Mouse (Mus musculus) urinary bladder, postnatal 14 days (tissue): ENCODE results near the gene Psen2.

Source experiments
- DNase-seq: peaks from one replicate; pipeline ENCODE4 v3.0.0; 2021; ENCODE audit warnings: low spot score

Gene Psen2

DNA sequence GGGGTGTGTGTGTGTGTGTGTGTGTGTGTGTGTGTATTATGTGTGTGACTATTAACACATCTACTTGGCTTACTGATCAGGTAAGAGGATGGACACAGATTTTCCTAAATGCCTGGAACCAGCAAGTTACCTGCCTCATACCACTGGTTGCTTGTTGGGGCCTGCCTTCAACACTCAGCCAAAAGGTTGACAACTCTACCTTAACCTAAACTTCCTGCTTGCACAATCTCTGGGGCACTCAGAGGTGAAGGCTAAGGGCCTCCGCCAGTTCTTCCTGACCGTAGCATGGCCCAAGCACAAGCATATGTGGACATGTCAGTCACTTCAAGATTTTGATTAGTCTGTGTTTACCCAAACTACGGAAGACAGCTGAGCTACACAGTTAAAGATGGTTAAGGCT, 65.3 kb downstream of the Psen2 start:
- peak; percentile 58 for DNase-seq

DNA sequence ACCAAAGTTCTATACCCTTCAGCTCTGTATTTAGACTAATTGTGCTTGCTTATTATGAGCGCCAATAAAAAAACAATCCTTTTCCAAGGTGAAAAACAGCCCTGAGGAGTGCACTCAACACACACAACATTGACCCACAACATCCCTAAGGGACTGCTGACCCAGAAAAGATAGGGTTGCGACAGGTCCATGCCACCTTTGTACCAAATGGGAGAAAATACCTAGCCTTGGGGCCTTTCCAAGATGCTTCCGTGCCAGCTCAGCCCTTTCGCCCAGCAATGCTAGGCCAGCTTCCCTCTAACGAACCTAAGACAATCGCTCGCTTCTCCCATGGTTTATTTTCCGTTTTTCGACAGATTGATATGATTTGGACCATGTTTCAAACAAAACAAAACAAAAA, 66.7 kb downstream of the Psen2 start:
- no peak for DNase-seq

DNA sequence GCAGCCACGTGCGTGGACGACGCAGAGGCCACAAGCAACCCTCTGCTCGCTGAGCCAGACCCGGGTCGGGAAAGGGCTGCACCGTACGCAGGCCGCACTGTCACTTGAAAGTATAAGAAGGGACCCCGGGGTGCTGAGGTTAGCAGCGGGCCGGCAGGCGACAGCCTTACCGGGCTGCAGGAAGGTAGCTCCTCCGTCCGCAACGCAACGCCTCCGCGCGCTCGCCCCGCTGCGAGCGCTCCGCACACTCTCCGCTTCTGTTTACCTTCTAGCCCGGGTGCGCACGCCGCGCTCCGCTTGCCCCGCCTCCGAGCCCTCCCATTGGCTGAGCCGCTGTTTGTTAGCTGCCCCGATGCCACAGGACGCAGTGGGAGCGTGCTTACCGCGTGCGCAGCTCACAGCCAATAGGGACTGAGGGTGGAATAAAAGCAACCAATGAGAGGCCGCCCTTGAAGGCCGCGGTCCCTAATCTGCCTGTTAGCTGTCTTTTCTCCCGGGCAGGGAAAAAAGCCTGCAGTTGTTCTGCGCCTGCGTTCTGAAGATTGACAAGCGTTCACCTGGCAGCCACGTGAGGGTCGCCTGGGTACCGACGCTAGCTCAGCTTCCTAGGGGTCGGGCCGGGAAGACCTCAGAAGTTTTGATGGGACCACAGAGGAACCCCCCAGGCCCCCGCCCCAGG, 67.4 kb downstream of the Psen2 start:
- DNase-seq = peak; percentile 98

DNA sequence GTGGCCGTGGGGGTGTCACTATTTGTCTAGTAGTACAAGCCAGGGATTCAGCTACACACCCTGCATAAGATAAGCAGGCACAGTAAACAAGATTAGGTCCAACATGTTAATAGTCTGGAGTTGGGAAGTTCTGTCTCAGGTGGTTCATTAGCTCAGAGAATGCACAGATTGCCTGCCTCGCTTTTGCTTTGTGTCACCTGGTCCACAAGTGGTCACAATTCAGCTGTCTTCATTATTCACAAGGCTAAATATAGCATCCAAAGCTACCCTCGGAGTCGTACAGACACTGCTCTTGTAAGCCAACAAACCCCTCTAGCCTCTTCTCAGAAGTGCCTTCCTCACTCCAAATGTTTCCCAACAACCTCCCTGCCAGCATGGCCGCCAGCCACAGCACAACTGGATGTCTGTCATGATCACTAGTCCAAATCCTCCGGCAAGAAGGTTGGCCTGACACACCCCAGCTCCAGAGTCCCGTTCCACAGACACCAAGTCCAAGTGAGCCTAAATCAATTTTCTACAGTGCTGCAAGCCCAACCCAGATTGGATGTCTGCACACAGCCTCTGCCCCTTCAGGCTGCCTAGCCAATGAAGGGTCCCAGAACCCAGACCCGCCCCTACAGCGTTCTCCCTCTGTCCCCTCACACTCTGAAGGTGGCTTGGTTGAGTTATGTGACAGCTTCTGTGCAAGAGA, 68.3 kb downstream of the Psen2 start:
- DNase-seq = peak; percentile 28

DNA sequence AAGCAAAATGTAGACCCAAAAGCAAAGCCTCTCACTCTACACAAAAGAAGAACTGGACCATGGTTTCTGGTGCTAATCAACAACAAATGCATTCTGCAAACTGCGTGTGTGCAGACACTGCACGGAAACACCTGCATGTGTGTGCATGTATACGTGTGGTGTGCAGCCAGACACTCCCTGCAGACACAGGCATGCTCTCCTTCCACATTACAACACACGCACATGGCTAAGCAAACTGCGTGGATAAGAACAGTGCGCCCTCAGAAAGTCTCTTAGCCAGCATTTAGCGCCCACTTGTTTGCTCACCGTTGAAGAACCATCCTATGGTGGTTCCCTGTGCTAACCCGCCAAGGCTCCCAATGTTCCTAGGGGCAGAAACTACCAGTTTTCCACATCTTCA, 69.2 kb downstream of the Psen2 start:
- no peak for DNase-seq

DNA sequence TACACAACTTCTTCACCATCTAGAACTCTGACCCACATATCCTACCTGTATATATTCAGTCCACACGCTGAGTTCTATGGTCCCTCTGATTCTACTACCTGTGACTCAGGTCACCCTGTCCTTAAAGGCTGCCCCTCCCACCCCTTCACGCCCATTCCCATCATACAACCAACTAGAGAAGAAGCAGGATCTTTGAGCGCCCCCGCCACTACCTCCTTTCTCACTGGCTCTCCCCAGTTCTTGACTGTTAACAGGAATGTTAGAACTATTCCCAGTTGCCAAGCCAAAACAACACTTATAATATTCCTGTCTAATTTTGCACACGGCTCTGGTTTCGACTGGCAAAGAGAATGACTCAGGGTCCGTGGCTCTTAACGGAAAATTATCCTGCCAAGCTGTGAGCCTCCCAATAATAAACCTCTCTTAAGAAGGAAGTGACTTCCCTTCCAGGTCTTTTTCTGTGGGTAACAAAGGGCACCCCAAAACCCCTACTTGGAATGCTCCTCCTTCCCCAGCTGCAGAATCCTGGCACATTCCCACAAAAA, 69.8 kb downstream of the Psen2 start:
- DNase-seq = no peak

DNA sequence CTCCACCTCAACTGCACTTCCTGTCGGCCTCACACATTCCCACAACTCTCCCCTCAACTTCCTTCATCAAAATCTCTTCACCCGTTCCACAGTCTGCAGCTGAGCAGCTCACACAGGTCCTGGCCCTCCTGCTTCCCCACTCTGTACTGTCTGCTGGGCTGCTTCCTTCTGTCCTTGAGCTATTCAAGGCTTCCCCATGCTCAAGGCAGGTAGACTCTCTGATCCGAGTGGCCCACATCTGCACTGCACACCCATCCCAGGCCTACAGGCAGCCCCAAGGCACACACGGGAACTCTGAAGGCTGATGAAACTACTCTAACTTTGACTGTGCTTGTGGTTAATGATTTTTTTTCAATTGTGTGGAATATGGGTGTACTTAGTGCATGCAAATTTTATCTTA, 70.4 kb downstream of the Psen2 start:
- no peak for DNase-seq

DNA sequence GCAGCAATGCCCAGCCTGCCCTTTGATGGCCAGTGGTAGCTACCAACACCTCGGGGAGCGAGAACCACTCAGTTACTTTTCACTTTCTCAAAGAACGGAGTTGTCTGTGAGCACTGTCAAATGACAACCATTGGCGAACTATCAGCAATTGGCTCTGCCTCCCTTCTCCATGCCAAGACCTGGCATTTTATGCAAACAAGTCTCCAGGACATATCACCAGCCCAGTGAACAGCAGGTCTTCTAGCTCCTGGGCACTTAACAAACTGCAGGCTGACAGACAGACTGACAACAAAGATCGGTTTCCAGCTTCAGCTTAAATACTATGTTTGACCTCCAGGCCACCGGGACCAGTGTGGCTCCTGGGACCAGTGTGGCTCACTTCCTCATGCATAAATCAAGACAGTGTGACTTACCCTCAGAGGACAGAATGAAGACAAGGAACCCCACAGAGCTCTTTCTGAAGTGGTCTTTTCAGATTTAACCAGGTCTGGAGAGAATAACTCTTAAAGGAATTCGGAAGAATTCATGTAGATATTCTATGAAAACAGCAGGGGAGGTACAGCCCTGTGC, 71.5 kb downstream of the Psen2 start:
- no peak for DNase-seq

DNA sequence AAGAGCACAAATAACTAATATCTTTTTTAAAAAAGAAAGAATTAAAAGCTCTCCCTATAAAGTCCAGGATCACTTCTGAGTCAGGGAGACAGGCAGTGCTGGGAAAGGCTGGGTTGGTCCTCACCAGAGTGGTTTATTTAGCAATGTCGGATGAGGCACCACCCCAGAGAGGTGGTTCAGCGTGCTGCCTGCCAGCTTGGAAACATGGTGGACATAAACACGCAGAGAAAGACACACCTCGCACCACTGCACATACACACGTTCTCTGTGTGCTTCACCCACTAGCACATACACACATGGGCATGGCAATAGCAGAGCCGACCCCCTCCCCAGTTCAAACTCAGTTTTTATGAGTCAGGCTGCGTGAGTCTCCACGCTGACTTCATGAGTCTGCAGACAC, 72.1 kb downstream of the Psen2 start:
- DNase-seq = no peak

DNA sequence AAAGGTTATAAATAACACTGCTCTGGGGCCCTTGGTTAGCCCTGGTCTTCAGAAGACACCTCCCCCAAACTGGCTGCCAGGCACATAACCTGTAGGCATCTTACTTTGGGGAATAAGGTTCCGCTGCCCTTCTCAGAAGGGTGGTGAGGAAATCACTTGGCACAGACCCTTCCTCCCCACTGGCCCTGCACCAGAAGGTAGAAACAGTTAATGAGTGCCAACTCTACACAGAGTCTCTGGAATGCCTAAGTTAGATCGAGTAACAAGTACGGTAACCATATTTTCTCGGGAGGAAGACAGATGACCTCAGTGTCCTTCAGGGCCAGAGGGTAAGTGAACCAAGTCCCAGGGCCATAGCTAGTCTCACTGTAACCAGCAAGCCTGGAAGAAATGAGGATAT, 74.3 kb downstream of the Psen2 start:
- no peak for DNase-seq

DNA sequence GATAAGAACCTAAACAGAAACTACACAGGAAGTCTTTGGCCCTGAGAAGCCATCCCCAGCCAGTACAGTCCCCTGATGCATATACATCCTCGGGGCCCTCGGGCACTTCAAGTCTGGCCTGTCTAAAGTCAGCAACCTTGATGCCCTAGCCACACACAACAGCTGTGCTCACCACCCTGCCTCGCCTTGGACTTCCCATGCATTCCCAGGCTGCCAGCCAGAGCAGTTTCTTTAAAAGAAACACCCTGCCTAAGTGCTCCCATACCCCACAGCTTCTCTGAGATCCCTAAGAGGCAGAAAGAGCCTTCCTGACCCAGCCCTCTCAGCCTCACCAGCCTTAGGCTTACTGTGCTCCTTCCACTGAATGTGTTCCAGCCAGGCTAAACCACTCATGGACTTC, 76.9 kb downstream of the Psen2 start:
- DNase-seq = no peak

DNA sequence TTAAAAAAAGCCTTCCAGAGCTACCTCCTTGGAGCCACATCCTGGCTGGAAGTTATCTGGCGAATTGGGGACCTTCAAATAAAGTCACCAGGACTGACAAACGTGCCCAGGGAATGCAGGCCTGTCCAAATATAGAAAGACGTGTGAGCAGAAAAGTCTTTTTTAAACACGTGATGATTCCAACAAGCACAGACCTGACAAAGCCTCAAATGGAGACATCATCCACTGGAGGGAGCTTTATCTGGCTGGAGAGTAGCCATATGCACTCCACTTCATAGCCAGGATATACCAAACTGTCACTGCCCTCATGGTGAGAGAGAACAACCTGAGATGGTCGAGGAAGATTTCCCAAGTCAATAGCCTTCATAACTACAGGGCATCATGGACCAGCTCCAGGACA, 77.4 kb downstream of the Psen2 start:
- no peak for DNase-seq

DNA sequence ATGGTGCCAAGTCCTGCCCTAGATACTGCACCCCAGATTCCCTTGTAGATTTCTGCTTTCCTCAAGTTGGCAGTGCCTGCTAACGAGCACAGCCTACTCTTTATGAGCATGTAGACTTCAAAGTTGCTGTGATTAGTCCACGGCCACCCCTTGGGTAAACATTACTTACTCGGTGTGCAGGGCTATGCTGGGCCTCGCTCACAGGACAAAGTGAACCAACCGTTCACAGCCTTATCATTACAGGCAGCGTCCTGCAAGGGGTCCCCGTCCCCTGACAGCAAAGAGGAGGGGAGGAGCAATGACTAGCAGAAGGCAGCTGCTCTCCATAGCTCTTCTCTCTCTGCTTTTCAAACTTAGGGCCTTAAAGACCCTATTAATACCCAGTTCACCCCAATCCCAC, 78.5 kb downstream of the Psen2 start:
- no peak for DNase-seq

DNA sequence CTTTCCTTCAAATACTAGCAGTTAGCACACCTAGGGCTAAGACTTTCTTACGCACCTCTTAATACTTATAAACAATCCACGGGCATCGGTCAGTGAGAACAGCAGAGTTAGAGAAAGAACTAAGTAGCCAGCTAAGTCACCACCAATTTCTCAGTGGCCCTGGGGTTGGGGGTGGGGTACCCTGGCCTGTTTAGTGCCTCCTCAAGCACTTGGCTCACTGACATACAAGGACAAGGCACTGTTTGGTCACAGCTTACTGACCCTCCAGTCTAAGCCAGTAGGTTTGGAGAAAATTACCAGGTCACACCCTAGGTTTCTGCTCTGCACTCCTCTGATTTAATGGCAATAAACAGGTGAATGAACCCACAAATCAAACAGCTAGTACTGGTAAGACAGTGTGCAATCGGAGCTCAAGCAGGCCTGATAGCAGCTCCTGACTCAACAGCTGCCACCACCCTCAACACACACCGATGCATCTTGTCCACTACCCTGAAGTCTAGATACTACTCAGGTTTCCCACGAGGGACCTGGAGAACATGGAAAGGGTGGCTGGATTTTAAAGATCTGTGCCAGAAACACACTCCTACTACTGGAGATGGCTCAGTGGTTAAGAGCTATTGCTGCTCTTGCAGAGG, 79.6 kb downstream of the Psen2 start:
- DNase-seq = no peak

DNA sequence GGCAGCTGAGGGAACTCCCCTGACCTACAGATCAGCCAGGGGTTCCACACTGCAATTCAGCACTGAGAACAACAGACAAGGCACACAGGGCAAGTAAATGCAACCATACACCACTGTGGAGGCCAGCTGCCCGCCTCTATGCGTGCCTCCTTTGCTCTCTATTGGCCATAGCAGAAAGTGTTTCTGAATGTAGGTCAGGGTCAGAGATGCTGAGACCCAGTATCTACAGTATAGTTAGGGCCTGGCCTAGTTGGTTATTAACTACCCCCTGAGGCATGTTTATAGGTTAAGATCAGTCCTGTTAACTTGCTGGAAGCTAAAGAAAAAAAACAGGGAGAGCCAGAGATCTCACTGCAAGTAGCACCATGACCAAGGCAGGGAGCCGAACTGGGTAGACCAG, 80.5 kb downstream of the Psen2 start:
- no peak for DNase-seq

DNA sequence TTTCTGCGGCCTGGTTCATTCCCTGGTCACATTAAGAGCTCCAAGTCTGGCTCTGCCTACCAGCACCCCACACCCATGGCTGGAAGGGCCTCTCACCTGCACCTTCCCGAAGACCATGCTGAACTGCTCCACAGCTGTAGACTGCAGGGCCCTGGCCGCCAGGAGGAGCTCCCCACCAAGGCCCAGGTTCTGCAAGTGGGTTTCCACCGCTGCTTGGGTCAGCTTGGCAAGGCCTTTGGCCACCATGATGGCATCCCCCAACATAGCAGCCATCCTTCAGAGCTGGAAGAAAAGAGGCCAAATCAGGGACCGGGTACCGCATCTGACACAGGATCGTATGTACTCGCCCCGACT, 81.3 kb downstream of the Psen2 start:
- DNase-seq = no peak

DNA sequence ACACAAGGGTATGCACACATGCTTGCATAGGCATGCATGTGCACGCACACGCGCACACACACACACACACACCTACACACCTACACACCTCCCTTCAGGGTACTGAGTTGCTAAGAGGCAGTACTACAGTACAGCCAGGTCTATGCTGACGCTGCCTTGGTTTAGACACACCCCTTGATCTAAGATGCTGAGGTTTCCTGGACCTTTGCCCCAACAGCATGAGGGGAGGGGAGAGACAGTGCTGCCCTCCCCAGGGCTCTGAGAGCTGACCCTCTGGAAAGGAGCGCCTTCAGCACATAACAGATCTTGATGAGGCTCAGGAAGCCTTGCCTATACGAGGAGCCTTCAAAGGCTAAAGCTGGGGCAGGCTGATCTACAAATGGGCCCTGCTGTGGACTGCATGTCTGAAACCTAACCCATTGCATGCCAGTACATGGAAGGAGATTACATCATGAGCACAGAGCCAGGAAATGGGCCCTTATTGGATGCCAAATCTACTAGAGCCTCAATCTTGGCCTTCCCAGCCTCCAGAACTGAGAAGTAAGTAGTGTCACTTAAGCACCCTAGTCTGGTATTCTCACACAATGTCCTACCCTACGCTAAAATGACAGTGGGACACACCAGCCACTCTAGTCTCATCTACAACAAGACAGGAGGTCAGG, 81.8 kb downstream of the Psen2 start:
- no peak for DNase-seq

DNA sequence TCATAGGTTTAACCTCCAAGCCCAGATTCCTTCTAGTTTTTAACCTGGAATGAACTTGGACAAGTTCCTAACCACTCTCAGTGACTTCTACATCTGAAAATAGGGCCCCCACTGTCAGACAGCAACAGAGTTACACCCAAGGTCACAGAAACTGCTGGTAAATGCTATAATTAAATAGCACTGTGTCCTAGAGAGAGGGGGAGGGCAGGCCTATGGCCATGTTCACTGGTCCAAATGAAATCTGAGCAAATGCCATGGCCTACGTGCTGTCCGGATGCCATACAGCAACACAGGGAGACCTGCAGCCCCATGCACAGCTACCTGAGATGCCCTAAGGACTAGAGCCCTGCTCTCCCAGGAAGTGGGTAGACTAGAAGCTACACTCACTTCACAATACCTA, 83.4 kb downstream of the Psen2 start:
- no peak for DNase-seq

DNA sequence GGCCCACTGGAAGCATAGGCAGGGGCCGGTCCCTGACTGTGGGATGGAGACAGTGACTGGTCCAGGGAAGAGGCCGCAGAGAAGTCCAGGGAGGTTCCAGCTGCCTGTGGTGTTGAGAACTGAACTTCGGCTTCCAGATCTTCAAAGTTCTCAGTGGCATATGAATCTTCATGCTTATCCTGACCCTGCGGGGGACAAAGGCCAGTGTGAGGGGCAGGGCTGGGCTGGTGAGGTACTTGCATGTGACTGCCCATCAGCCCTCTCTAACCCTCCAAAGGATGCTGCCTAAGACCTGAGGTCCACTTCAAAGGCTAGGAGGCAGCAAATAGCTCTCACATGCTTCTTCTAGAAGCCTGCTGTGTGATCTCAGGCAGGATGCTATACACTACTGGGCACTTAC, 84.1 kb downstream of the Psen2 start:
- no peak for DNase-seq

DNA sequence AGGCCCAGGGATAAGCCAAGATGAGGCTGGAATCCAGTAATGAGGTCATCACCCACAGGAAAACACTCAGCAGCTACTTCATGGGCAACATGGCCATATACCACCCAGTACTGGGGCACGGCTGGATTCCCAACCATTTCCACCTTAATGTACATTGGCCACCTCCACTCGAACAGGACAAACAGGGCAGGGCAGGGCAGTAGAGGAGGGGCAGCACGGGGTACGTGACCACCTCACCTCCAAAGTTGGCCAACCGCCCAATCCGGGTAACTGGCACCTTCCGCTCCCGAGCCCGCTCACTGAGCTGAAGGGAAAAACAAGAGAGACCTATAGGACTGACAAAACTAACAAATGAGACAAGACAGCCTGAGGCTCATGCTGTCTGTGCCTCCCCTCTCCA, 84.9 kb downstream of the Psen2 start:
- DNase-seq = no peak
